Mouse (Mus musculus) CH12F3 (cell line): Measurements from ENCODE around the gene Nup37.

Experiments used
- in situ Hi-C: fragments of 300-500 bp; cut with MboI; formaldehyde crosslinking; loops from 2 replicates; pipeline ENCODE4 v1.14.3; 2020; ENCODE audit warnings: low sequenced_read_pairs

The Nup37 gene

DNA sequence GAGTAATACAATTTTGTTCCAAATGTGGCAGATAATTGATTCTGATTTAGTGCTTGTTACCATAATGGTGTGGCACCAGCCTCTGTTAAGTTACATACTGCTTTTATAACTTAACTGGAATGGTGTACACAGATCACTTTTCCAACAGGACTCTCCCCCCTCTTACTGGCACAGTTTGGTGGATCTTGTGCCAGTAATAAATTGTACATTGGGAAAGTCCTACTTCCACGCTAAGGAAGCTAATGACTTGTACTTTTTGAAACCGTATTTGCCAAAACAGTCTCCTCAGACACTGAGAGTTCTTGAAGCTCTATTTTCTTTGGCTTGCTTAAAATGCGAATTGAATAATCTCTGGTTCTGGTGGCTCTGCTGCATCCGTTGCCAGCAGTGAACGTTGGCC, 78.6 kb downstream of the Nup37 start:
- in situ Hi-C loops, result no loop called here

DNA sequence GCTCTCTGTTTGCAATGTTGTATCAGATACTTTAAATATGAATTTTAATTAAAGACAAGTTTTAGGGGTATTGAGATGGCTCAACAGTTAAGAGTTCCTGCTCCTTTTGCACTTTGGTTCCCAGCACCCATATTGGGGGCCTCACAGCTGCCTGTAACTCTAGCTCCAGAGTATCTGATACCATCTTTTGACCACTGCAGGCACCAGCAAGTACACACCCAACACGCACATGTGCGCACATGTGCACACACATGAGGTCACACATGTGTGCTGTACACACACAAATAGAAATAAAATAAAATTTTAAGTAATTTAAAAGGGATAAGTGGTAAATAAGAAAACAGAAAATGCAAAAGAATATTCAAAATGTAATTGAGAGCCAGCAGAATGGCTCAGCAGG, 81.2 kb downstream of the Nup37 start:
- in situ Hi-C loops, result no loop called here
